Mouse (Mus musculus): Measurements from ENCODE around the gene Scfd2. TPM values are rescaled to one million over a fixed set of nuclear protein-coding genes. Genes with fewer than 3 reads are reported as not detected.

Gene Scfd2
- polyA plus RNA-seq, 1 experiment: 10.5 TPM

DNA sequence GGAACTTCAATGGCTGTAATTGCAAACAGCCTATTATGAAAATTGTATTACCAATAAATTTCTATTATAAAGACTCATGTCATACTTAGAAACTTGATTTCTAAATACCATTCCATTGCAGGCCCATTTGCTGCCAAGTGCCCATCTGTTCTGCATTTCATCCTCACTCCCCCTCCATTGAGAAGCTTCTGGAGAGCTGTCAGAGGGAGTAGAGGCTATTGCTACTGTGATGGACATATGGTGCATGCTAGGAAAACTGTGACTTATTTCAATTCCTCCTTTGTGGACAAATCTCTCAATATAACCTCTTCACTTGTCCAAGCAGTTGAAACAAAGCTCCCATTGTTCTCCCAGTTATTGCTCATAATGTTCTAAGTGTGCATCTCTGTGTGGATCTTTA lies 19.9 kb downstream of the Scfd2 start:
- no peak for TF ChIP-seq POLR2A (IDR thresholded peaks at IDR 0.05; ENCODE audit: borderline replicate concordance, low read depth, low read length)
- no peak for TF ChIP-seq CTCF (IDR thresholded peaks at IDR 0.05; ENCODE audit: low read depth, low read length)
- Histone ChIP-seq H3K27ac (ENCODE audit: insufficient read depth, low read depth, low read length) (no peak overlapping the region), H3K4me3 (ENCODE audit: insufficient read depth, low read length) (no peak overlapping the region), H3K4me1 (ENCODE audit: control insufficient read depth, insufficient read depth, low read length) (no peaks in the 10 kb centered on the region)

DNA sequence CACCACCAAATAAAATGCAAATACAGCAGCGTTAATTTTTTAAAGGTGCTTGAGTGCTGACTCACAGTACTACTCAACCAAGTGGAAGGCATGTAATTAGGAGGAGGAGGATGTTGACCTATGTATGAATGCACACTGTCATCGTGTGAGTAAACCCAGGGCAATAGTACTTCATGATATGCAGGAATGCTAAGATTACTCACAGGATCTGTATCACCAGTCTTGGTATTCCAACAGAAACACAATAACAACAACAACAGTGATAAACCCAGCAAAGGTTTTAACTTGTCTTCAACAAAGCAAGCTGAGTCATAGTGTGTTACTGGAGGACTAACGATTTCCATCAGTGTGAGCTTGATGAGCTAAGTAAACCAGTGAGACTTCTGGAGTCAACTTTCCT lies 38.9 kb downstream of the Scfd2 start:
- Histone ChIP-seq H3K4me1 (ENCODE audit: control insufficient read depth, insufficient read depth, low read length) (peaks cover 2% of the 10 kb centered on the region; the same call in 1 of the 2 replicates), H3K27ac (ENCODE audit: insufficient read depth, low read depth, low read length) (no peak overlapping the region), H3K4me3 (ENCODE audit: insufficient read depth, low read length) (no peak overlapping the region)
- TF ChIP-seq CTCF (IDR thresholded peaks at IDR 0.05; ENCODE audit: low read depth, low read length) (no peak), POLR2A (IDR thresholded peaks at IDR 0.05; ENCODE audit: borderline replicate concordance, low read depth, low read length) (no peak)

DNA sequence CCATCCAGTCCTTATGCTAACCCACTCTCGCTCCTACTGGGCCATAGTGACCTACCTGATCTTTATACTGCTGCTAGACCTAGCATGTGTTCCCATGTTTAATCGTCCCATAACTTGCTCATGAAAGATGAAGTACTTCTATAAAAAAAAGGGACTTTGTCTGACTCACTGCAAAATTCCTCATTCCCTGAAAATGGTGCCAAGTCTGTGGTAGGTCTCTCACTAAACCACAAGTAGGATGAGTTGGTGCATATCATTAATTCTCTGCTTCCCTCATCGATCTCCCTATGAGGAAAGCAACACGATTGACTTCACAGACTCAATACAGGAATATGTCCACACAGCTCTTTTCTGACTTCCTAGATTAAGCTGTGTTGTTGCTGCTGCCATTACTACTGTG lies 46.9 kb downstream of the Scfd2 start:
- Histone ChIP-seq H3K4me1 (ENCODE audit: control insufficient read depth, insufficient read depth, low read length) (peaks cover 2% of the 10 kb centered on the region; the same call in 1 of the 2 replicates), H3K27ac (ENCODE audit: insufficient read depth, low read depth, low read length) (no peak overlapping the region), H3K4me3 (ENCODE audit: insufficient read depth, low read length) (no peak overlapping the region)
- no peak for TF ChIP-seq CTCF (IDR thresholded peaks at IDR 0.05; ENCODE audit: low read depth, low read length)
- TF ChIP-seq POLR2A (IDR thresholded peaks at IDR 0.05; ENCODE audit: borderline replicate concordance, low read depth, low read length): no peak

DNA sequence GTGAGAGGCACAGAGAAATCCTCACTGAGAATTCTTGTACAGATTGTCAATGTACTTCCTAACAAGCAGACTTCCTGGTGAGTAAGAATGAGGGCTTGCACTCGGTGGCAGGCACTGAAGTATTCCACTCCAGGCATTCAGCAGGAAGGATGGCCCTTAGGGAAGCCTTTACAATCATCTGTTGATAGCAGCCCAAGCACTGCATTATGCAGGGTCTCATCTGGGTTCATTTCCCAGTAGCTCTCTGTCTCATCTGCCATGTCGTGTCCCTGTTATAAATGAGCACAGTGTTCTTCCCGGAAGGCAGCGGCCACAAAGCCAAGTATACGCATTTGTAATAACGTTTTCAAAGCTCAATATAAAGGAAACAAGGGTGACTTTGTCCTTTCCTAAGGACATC lies 48.9 kb downstream of the Scfd2 start:
- TF ChIP-seq CTCF (IDR thresholded peaks at IDR 0.05; ENCODE audit: low read depth, low read length) (no peak), POLR2A (IDR thresholded peaks at IDR 0.05; ENCODE audit: borderline replicate concordance, low read depth, low read length) (no peak)
- Histone ChIP-seq H3K4me3 (ENCODE audit: insufficient read depth, low read length) (no peak overlapping the region), H3K4me1 (ENCODE audit: control insufficient read depth, insufficient read depth, low read length) (peaks cover 2% of the 10 kb centered on the region; the same call in 1 of the 2 replicates), H3K27ac (ENCODE audit: insufficient read depth, low read depth, low read length) (no peak overlapping the region)

DNA sequence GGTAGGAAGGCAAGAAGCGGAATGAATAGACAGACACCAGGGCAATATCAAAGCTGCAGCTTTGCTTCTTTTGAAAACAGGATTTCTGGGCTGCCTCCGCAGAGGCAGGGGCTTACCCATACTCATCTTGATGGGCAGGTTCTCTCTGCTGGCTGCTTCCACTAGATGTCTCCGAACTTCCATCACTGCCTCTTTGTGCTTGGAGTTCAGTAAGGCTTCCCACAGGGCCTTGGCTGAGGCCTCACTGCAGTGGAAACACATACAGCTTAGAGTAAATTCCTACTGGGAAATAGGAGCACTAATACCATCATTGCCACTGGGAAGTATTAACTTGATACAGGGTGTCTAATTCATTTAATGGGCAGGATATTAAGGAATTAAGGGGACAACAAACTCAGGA lies 49.5 kb downstream of the Scfd2 start:
- H3K27ac ChIP-seq (ENCODE audit: insufficient read depth, low read depth, low read length): no peak overlapping the region
- no peak for TF ChIP-seq CTCF (IDR thresholded peaks at IDR 0.05; ENCODE audit: low read depth, low read length)
- TF ChIP-seq POLR2A (IDR thresholded peaks at IDR 0.05; ENCODE audit: borderline replicate concordance, low read depth, low read length): no peak
- H3K4me3 ChIP-seq (ENCODE audit: insufficient read depth, low read length): no peak overlapping the region

DNA sequence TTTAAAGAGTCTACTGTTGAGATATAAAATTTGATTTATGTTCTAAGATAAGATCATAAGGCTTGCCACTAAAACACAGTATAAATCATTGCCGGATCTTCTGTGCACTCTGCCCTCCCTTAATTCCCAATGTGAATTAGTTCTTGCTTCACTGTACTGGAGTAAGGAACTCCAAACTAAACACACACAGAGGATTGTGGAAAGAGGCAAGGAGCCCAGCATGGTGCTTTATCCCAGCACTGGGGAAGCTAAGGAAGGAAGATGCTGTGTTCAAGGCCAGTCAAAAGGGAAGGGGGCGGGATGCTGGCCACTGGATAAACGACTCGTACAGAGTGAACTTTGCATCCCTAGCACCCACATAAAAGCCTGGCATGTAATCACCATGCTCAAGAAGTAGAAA lies 51.1 kb downstream of the Scfd2 start:
- Histone ChIP-seq H3K4me3 (ENCODE audit: insufficient read depth, low read length) (no peak overlapping the region), H3K27ac (ENCODE audit: insufficient read depth, low read depth, low read length) (no peak overlapping the region), H3K4me1 (ENCODE audit: control insufficient read depth, insufficient read depth, low read length) (peaks cover 2% of the 10 kb centered on the region; the same call in 1 of the 2 replicates)
- no peak for TF ChIP-seq CTCF (IDR thresholded peaks at IDR 0.05; ENCODE audit: low read depth, low read length)
- TF ChIP-seq POLR2A (IDR thresholded peaks at IDR 0.05; ENCODE audit: borderline replicate concordance, low read depth, low read length): no peak

More for the DNA sequence above, 49.5 kb downstream of the Scfd2 start:
- H3K4me1 ChIP-seq (ENCODE audit: control insufficient read depth, insufficient read depth, low read length): peaks cover 2% of the 10 kb centered on the region; the same call in 1 of the 2 replicates

DNA sequence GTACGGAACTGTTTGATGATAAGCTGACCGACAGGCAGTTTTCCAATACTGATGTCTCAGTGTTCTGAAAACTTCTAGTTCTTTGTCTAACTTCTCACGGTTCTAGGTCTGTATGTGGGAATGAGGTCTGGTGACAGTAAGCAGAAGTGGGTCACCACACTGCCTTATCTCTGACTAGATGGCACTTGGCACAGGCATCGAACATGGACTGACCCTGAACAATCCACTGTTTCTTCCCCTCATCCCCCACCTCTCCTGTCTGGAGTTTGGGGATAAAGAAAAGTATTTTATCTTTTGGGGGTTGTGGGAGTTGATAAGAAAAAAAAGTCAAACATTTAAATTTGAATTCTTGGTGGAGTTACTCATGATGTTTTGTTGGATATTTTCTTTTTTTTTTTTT lies 51.6 kb downstream of the Scfd2 start:
- TF ChIP-seq POLR2A (IDR thresholded peaks at IDR 0.05; ENCODE audit: borderline replicate concordance, low read depth, low read length): no peak
- TF ChIP-seq CTCF (IDR thresholded peaks at IDR 0.05; ENCODE audit: low read depth, low read length): no peak
- Histone ChIP-seq H3K4me3 (ENCODE audit: insufficient read depth, low read length) (no peak overlapping the region), H3K27ac (ENCODE audit: insufficient read depth, low read depth, low read length) (no peak overlapping the region), H3K4me1 (ENCODE audit: control insufficient read depth, insufficient read depth, low read length) (peaks cover 2% of the 10 kb centered on the region; the same call in 1 of the 2 replicates)

DNA sequence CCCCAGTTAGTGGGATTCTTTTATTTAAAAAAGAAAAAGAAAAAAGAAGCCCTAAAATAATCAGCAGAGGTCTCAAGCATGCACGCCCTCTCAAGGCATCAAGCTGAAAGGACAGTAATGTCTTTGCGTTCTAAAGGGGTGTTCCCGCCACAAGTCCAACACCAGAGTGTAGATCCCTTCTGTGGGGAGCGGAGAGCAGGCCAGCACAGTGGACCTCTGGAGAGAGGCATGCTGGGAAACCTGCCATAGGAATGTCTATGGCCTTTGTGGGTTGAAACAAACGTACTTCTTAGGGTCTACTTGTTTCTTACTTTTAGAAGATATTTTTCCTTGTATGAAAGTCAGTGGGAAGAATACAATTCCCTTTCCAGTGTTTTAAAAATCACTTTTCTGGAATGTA lies 52.4 kb downstream of the Scfd2 start:
- H3K27ac ChIP-seq (ENCODE audit: insufficient read depth, low read depth, low read length): no peak overlapping the region
- peaks cover 5% of the 10 kb centered on the region for H3K4me1 ChIP-seq (ENCODE audit: control insufficient read depth, insufficient read depth, low read length)
- H3K4me3 ChIP-seq (ENCODE audit: insufficient read depth, low read length): no peak overlapping the region
- no peak for TF ChIP-seq POLR2A (IDR thresholded peaks at IDR 0.05; ENCODE audit: borderline replicate concordance, low read depth, low read length)
- TF ChIP-seq CTCF (IDR thresholded peaks at IDR 0.05; ENCODE audit: low read depth, low read length): no peak

DNA sequence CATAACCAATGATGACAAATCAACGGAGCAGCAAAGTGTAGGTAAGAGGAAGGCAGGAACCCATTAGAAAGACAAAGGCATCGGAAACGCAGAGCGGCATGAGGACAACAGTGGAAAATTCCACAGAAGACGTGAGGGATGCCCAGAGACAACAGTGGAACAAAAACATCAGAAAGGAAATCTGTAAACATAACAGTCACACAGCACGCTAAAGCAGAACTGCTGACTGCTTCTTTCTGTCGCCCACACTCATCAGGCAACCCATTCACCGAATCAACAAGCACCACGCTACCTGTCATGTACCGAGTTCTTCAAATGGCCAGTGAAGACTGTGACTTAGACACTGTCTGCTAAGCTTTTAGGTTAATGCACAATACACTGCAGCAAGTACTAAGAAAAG lies 55.0 kb downstream of the Scfd2 start:
- Histone ChIP-seq H3K4me3 (ENCODE audit: insufficient read depth, low read length) (no peak overlapping the region), H3K27ac (ENCODE audit: insufficient read depth, low read depth, low read length) (no peak overlapping the region), H3K4me1 (ENCODE audit: control insufficient read depth, insufficient read depth, low read length) (peaks cover 22% of the 10 kb centered on the region)
- no peak for TF ChIP-seq POLR2A (IDR thresholded peaks at IDR 0.05; ENCODE audit: borderline replicate concordance, low read depth, low read length)
- TF ChIP-seq CTCF (IDR thresholded peaks at IDR 0.05; ENCODE audit: low read depth, low read length): no peak

DNA sequence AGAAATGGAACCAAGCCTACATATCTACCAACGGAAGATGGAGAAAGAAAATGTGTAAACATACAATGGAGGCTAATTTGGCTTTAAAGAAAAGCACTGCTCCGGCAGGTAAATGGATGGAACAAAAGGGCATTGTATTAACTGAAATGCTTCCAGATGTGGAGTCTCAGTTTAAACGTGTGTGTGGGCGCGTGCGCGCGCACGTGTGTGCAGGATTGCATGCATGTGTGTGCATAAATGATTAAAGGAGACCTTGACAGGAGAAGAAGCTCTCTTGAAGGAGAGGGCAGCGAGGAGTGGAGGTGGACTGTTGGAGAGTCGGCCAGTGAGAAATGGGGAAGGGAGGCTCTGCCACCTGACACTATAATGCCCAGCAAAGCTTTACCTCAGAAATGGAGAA lies 58.4 kb downstream of the Scfd2 start:
- peaks cover 33% of the 10 kb centered on the region for H3K4me1 ChIP-seq (ENCODE audit: control insufficient read depth, insufficient read depth, low read length)
- no peak overlapping the region for H3K27ac ChIP-seq (ENCODE audit: insufficient read depth, low read depth, low read length)
- no peak for TF ChIP-seq POLR2A (IDR thresholded peaks at IDR 0.05; ENCODE audit: borderline replicate concordance, low read depth, low read length)
- no peak for TF ChIP-seq CTCF (IDR thresholded peaks at IDR 0.05; ENCODE audit: low read depth, low read length)
- H3K4me3 ChIP-seq (ENCODE audit: insufficient read depth, low read length): no peak overlapping the region

DNA sequence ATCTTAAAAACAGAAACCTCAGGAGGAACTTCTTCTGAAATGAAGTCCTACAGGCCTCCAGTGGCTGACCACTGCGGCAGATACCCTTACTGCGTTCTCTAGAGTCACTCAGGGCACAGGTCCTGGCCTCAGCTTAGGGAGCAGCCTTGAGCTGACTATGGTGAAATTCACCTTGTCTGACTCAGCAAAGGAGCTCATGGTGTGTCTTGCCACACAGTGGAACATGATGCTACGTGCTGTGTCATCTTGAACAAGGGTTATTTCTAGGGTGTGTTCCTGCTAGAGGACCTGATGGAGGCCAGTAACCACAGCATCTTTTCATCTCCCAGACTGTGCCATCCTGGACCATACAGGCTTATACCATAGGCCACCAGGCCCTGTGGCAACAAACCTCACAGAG lies 60.7 kb downstream of the Scfd2 start:
- Histone ChIP-seq H3K27ac (ENCODE audit: insufficient read depth, low read depth, low read length) (peak overlapping the region; percentile 7), H3K4me3 (ENCODE audit: insufficient read depth, low read length) (no peak overlapping the region), H3K4me1 (ENCODE audit: control insufficient read depth, insufficient read depth, low read length) (peaks cover 35% of the 10 kb centered on the region)
- TF ChIP-seq CTCF (IDR thresholded peaks at IDR 0.05; ENCODE audit: low read depth, low read length): no peak
- no peak for TF ChIP-seq POLR2A (IDR thresholded peaks at IDR 0.05; ENCODE audit: borderline replicate concordance, low read depth, low read length)
